Mouse (Mus musculus) lung, embryonic 16.5 days (tissue): ENCODE measurements around the gene Tenm4. TPM values are rescaled to one million over a fixed set of nuclear protein-coding genes. Genes with fewer than 3 reads are reported as not detected.
"Not testable (repeated sequence)": the region's sequence is repeated elsewhere in the genome, so short reads cannot be mapped to it uniquely, and the experiment has no call there.

ENCODE experiments used
- ATAC-seq: fragments of 200-750 bp; cut with Nextera tagmentation; 2 replicates; pipeline ENCODE4 v1.8.0; 2017; ENCODE audit warnings: low read depth, mild to moderate bottlenecking, moderate library complexity
- H3K27ac ChIP-seq: fragments of 300-500 bp; sonication (generic); 2 replicates; pipeline ENCODE4 v1.5.1; 2014; ENCODE audit warnings: mild to moderate bottlenecking, control low read depth, low read length
- H3K27me3 ChIP-seq: fragments of 300-500 bp; sonication (generic); 2 replicates; pipeline ENCODE4 v1.6.1; 2014; ENCODE audit warnings: low read depth, low read length, mixed read lengths; ENCODE audit not compliant: control insufficient read depth, insufficient read depth
- H3K36me3 ChIP-seq: fragments of 300-500 bp; sonication (generic); 2 replicates; pipeline ENCODE4 v1.6.1; 2014; ENCODE audit warnings: low read length; ENCODE audit not compliant: control insufficient read depth, insufficient read depth
- H3K4me1 ChIP-seq: fragments of 300-500 bp; sonication (generic); replicated peaks from 2 replicates; pipeline ENCODE4 v1.6.1; 2014; ENCODE audit warnings: low read length, mixed read lengths; ENCODE audit not compliant: control insufficient read depth, insufficient read depth
- H3K4me2 ChIP-seq: fragments of 300-500 bp; sonication (generic); 2 replicates; pipeline ENCODE4 v1.6.1; 2014; ENCODE audit warnings: low read depth, low read length, control low read depth
- H3K4me3 ChIP-seq: fragments of 300-500 bp; sonication (generic); 2 replicates; pipeline ENCODE4 v1.5.1; 2014; ENCODE audit warnings: mild to moderate bottlenecking, low read length, control low read depth
- H3K9ac ChIP-seq: fragments of 300-500 bp; sonication (generic); 2 replicates; pipeline ENCODE4 v1.6.1; 2014; ENCODE audit warnings: low read length, control low read depth
- H3K9me3 ChIP-seq: fragments of 300-500 bp; sonication (generic); 2 replicates; pipeline ENCODE4 v1.6.1; 2016; ENCODE audit warnings: low read length; ENCODE audit not compliant: control insufficient read depth
- whole genome bisulfite sequencing: fragments of 180-500 bp; shearing (Covaris S2); extraction: QIAGEN DNeasy Blood & Tissue Kit; methylation state at CpG from one replicate; pipeline ENCODE4 v1.1.7; 2014; 5-methylcytosine and 5-hydroxymethylcytosine counted together
- polyA plus RNA-seq: library from polyadenylated mRNA; unstranded; fragments of >200 nt; fragmentation: Nextera tagmentation; extraction: Ambion mirVana; gene quantifications from 2 replicates; pipeline ENCODE4 v1.2.1, GENCODE M21; 2015

The Tenm4 gene
- polyA plus RNA-seq, 1 experiment from 2014 or later: 18.5 TPM

DNA sequence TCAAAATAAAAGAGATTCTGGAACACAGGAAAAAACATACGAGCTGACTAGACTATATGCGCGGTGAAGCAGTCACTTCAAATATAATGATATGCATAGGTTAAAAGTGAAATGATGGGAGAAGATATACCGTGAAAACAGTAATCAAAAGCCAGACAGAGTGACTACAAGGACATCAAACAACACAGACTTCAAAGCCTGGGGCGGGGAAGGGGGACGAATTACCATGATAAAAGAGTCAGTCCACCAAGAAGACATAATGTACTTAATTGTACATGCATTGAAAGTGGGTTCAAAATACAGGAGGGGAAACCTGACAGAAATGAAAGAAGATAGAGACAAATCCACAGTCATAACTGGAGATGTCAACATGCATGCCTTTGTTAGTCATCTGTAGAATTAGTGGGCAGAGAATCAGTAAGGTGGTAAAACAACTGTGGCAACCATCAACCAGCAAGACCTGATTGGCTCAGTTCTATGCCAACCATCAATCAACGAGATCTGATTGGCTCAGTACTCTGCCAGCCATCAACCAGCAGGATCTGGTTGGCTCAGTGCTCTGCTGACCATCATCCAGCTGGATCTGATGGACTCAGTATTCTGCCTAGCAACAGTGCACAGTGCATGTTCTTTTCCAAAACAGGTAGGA lies 749.5 kb downstream of the Tenm4 start:
- ATAC-seq: no peak

DNA sequence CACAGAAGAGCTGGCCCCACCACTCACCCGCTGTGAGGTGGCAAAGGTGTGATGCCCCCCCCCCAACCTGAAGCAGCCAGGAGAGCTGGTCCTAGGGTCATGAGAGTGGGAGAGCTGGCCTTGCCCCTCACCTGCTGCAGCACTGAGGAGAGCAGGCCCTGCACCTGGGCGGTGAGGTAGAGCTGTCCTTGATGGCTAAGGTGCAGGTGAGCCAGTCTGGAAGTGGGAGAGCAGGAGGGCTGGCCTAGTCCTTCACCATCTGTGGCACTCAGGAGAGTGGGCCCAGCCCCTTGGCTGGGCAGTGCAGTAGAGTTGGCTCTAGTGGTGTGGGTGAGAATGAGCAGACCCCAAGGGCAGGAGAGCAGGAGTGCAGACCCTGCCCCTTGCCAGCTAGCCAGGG lies 751.9 kb downstream of the Tenm4 start:
- WGBS: 87% methylated on average over 2 of the region's 2 CpGs
- ATAC-seq: peak; percentile 12; the same call in 1 of the 2 replicates

More for the DNA sequence above, 749.5 kb downstream of the Tenm4 start:
- no peaks in the 10 kb centered on the region for H3K4me1 ChIP-seq
- no peaks in the 10 kb centered on the region for H3K36me3 ChIP-seq
- WGBS: 71% methylated on average over 7 of the region's 7 CpGs
- no peak overlapping the region for H3K4me2 ChIP-seq
- no peaks in the 10 kb centered on the region for H3K27me3 ChIP-seq
- H3K9me3 ChIP-seq: no peaks in the 10 kb centered on the region
- no peak overlapping the region for H3K9ac ChIP-seq
- no peak overlapping the region for H3K27ac ChIP-seq
- H3K4me3 ChIP-seq: no peak overlapping the region

DNA sequence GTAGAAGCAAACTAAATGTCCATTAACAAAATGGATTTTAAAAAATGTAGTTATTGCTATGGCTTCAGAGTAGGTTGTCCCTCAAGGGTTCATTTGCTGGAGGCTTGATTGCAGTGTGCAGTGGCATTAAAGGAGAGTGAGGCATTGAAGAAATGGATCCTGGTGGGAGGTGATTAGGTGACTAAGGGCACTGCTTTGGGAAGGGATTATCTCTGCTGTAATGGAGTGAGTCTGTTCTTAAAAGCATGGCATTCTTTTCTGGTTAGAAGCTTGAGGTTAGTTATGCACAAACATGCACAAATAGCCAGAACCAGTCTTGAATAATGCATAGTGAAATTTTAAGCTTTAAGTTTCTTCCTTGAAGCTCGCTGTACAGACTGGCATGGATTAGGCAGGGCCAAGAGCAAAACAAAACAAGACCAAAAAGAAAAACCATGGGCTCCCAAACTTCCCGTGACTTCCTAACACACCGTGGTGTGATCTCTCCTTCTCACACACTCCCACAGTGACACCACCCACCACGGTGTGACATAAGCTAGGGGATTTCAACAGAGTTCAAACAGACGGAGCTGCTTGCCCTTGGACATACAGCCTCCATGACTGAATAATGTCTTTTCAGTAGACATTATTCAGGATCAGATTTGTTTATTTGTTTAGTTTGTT lies 772.8 kb downstream of the Tenm4 start:
- H3K4me2 ChIP-seq: no peak overlapping the region

More for the DNA sequence above, 751.9 kb downstream of the Tenm4 start:
- H3K27ac ChIP-seq: no peak overlapping the region
- no peaks in the 10 kb centered on the region for H3K27me3 ChIP-seq
- no peaks in the 10 kb centered on the region for H3K4me1 ChIP-seq
- no peaks in the 10 kb centered on the region for H3K36me3 ChIP-seq
- no peak overlapping the region for H3K9ac ChIP-seq
- H3K9me3 ChIP-seq: no peaks in the 10 kb centered on the region
- H3K4me2 ChIP-seq: no peak overlapping the region
- H3K4me3 ChIP-seq: no peak overlapping the region

DNA sequence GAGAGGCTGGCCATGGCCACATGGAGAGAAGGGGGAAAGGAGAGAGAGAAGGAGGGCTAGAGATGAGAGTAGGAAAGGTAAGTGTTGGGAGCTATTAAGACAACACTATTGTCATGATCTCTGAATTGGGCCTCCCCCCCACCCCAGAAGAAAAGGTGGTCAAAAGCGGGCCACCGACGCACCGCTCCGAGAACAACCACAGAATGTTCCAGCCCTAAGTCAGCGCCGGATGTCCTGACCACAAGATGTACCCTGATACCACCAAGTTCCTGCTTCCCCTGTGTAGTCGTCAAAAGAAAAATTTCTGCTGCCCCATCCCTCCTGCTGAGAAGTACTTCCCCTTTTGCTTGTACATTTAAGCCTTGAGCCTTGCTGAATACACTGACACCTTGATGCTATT lies 775.5 kb downstream of the Tenm4 start:
- H3K4me3 ChIP-seq, ATAC-seq, H3K9me3 ChIP-seq, H3K36me3 ChIP-seq, H3K4me2 ChIP-seq, H3K9ac ChIP-seq, H3K27me3 ChIP-seq, H3K27ac ChIP-seq, H3K4me1 ChIP-seq: not testable (repeated sequence)
- WGBS: 87% methylated on average over 6 of the region's 8 CpGs

More for the DNA sequence above, 772.8 kb downstream of the Tenm4 start:
- Histone ChIP-seq H3K9ac (no peak overlapping the region), H3K36me3 (no peaks in the 10 kb centered on the region), H3K4me3 (no peak overlapping the region), H3K4me1 (no peaks in the 10 kb centered on the region), H3K9me3 (no peaks in the 10 kb centered on the region), H3K27ac (no peak overlapping the region), H3K27me3 (no peaks in the 10 kb centered on the region)
- WGBS: 59% methylated on average over 5 of the region's 5 CpGs
- no peak for ATAC-seq

DNA sequence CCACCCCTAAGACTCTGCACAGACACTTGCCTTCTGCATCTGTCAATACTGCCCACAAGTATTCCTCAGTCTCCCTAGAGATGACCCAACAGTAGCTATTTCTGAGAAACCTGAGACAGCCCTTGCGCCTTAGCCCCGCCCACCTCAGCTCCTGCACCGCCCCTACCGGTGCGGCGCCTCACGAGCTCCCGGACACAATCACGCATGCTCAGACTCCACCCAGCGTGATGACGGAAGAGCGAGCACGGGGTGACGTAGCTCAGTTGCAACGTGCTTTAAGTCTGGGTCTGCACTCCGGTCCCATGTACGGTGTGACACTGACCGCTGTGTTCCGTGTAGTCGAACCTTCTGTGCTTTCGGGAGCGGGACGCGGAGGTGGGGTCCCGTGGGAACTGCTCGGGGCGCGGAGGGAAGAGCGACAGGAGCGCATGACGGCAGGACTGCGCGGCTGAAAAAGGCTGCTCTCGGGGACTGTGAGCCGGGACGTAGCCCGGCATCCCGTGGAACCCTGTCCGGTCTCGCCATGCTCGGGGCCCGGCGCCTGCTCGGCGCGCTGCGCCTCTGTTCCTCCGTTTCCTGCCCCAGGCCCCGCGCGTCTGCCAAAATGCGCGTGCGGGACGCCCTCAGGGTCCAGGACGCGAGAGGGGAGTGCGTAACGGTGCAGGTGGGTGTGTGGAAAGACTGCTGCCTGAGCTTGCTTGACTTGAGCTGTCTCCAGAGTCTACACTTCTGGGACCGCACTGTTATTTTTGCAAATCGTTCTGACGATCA lies 780.4 kb downstream of the Tenm4 start, which contains the start of gene Nars2:
Nars2 (plus strand) TSS at position 225 of the 771 bp plus-strand sequence.
- Histone ChIP-seq H3K9ac (peak within 1 kb of the TSS; percentile 92), H3K36me3 (no peaks in the 10 kb centered on the region), H3K27me3 (no peaks in the 10 kb centered on the region), H3K9me3 (no peaks in the 10 kb centered on the region), H3K27ac (peak within 1 kb of the TSS; percentile 85), H3K4me2 (peak within 1 kb of the TSS; percentile 86), H3K4me3 (peak within 1 kb of the TSS; percentile 89), H3K4me1 (peaks cover 7% of the 10 kb centered on the region)
- under 1% methylated on average over 62 of the region's 62 CpGs for whole genome bisulfite sequencing
- ATAC-seq: peak; percentile 100

DNA sequence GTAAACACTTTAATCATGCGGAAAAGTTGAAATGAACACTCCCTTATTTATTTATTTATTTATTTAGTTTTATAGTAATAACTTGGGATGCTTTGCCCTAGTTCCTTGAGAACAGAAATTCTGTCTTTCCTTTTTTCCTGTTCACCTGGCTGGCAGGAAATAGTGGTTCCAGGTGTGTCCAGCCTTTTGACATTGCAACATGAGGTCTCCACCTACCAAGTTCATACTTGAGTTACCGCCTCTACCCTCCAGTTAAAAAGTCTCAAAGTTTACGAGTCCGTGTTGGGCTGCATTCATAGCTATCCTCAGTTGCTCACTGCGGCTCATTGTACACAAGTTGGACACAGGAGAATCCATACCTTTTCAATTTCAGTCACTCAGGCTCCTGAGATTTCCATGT lies 781.0 kb downstream of the Tenm4 start:
- WGBS: 28% methylated on average over 5 of the region's 5 CpGs
- H3K4me3 ChIP-seq: peak overlapping the region; percentile 89
- H3K4me1 ChIP-seq: peaks cover 7% of the 10 kb centered on the region
- H3K4me2 ChIP-seq: peak overlapping the region; percentile 86
- ATAC-seq: no peak
- H3K9me3 ChIP-seq: no peaks in the 10 kb centered on the region
- H3K36me3 ChIP-seq: no peaks in the 10 kb centered on the region
- no peaks in the 10 kb centered on the region for H3K27me3 ChIP-seq
- peak overlapping the region; percentile 92 for H3K9ac ChIP-seq
- no peak overlapping the region; the same call in 1 of the 2 replicates for H3K27ac ChIP-seq

DNA sequence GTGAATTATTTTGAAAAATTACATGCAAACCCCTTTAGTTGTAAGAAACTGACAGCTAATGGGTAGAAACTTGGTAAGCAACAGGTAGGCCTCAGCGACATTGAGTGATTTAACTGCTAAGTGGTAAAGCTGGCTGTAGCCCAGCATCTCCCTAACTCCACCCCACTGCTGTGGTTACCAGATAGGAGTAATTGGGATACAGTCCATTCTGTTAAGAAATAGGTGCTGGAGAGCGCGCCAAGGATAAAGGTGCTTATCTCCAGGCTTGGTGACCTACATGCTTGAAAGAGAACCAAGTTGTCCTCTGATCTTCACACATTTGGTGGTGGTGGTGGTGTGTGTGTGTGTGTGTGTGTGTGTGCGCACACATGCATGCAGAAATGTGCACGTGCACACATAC lies 788.1 kb downstream of the Tenm4 start:
- Histone ChIP-seq H3K27ac (no peak overlapping the region), H3K4me3 (no peak overlapping the region), H3K9me3 (no peaks in the 10 kb centered on the region), H3K4me2 (no peak overlapping the region), H3K9ac (no peak overlapping the region), H3K36me3 (peaks cover 7% of the 10 kb centered on the region; the same call in 1 of the 2 replicates), H3K27me3 (no peaks in the 10 kb centered on the region), H3K4me1 (no peaks in the 10 kb centered on the region)
- WGBS: 91% methylated on average over 5 of the region's 5 CpGs
- ATAC-seq: no peak
